Comparison of ENCODE assay signal across 24 mouse cellular contexts in the genomic region with DNA sequence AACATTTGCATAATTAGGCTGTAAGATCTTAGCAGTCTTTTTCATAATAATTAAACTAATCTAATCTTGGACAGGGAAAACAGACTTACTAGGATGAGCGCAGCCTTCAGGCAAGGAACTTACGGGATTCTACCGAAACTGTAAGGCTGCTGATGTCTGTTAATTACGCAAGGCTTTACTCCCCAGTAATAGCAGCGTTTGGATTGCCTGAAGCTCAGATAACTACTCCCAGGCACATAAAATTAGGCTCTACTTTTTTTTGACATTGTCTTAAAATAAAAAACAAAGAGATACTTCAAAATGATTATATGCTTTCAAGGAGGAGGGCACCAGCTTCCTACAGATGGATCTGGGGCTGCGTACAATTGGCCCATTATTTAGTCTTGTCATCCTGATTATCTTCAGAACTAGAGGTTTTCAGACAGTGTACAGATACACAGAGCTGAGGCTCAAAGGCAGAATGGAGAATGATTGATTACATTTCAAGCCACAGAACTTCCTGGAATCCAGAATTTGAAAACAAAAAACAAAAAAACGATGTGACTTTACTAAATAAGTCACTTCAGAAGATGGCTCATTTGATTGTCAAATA.
DNase-seq lines count a peak whose midpoint lies in the region; ATAC-seq and TF ChIP-seq lines count a peak whose summit lies in the region.
"Had no signal": no experiment of that assay in that cellular context is flagged by ENCODE, and none has a peak within 500 bp of the region (broad histone marks: within the 10 kb centered on the region; RNA-seq: fewer than 3 reads in every experiment).

No protein-coding gene starts in this region.

- peak; percentile 2 for DNase-seq in embryonic facial prominence, embryonic 11.5 days (ENCODE audit: low spot score)
- DNase-seq in embryonic facial prominence, embryonic 10.5 days (ENCODE audit: low spot score): no peak
- peak; percentile 5 for DNase-seq in lung, postnatal 0 days (ENCODE audit: low spot score)
- no peak for DNase-seq in lung, postnatal 25 days (ENCODE audit: low spot score)
- DNase-seq in hindbrain, embryonic 14.5 days (ENCODE audit: low spot score): no peak
- no peak for DNase-seq in cerebellum, postnatal 10 days
- no peak for DNase-seq in thymus, postnatal 0 days (ENCODE audit: low spot score)
- DNase-seq: adrenal gland, adult 2 months; cerebellum, adult 11-12 months; cerebellum, postnatal 36 days; gastrocnemius, postnatal 25 days; heart, postnatal 10 days; liver, embryonic 13.5 days; spleen, adult 18-20 months; thymus, postnatal 14 days had no signal

- no peak overlapping the region for H3K9ac ChIP-seq in embryonic facial prominence, embryonic 11.5 days (replicated peaks; ENCODE audit: low read length)
- no peak overlapping the region for H3K9ac ChIP-seq in lung, postnatal 0 days (replicated peaks; ENCODE audit: low read depth)
- H3K9ac ChIP-seq in hindbrain, embryonic 14.5 days: no peak overlapping the region
- H3K9ac ChIP-seq in neural tube, embryonic 15.5 days (replicated peaks): no peak overlapping the region
- H3K9ac ChIP-seq: embryonic facial prominence, embryonic 15.5 days; intestine, embryonic 15.5 days; liver, embryonic 13.5 days; lung, embryonic 15.5 days; stomach, embryonic 15.5 days had no signal

- no peak overlapping the region for H3K27ac ChIP-seq in embryonic facial prominence, embryonic 11.5 days (replicated peaks; ENCODE audit: low read depth, low read length)
- no peak overlapping the region for H3K27ac ChIP-seq in embryonic facial prominence, embryonic 10.5 days (replicated peaks)
- H3K27ac ChIP-seq in lung, postnatal 0 days (ENCODE audit: low read length): no peak overlapping the region
- H3K27ac ChIP-seq in hindbrain, embryonic 14.5 days: no peak overlapping the region
- H3K27ac ChIP-seq in neural tube, embryonic 15.5 days (replicated peaks): no peak overlapping the region
- H3K27ac ChIP-seq: embryonic facial prominence, embryonic 15.5 days; heart, embryonic 10.5 days; intestine, embryonic 15.5 days; liver, embryonic 13.5 days; lung, embryonic 15.5 days; stomach, embryonic 15.5 days had no signal

- no peak for TF ChIP-seq EP300 in lung, postnatal 0 days (IDR thresholded peaks at IDR 0.05)

- H3K4me3 ChIP-seq in embryonic facial prominence, embryonic 11.5 days (ENCODE audit: low read depth, low read length): no peak overlapping the region
- no peak overlapping the region for H3K4me3 ChIP-seq in embryonic facial prominence, embryonic 10.5 days
- no peak overlapping the region for H3K4me3 ChIP-seq in lung, postnatal 0 days (ENCODE audit: low read depth, low read length)
- H3K4me3 ChIP-seq in hindbrain, embryonic 14.5 days (replicated peaks; ENCODE audit: low read length): no peak overlapping the region
- no peak overlapping the region for H3K4me3 ChIP-seq in neural tube, embryonic 15.5 days (replicated peaks)
- H3K4me3 ChIP-seq: embryonic facial prominence, embryonic 15.5 days; heart, embryonic 10.5 days; intestine, embryonic 15.5 days; liver, embryonic 13.5 days; lung, embryonic 15.5 days; megakaryocyte, embryonic 14.5 days; myocyte; stomach, embryonic 15.5 days had no signal

- H3K4me1 ChIP-seq in embryonic facial prominence, embryonic 11.5 days (ENCODE audit: control insufficient read depth, insufficient read depth, low read length): no peaks in the 10 kb centered on the region
- no peaks in the 10 kb centered on the region for H3K4me1 ChIP-seq in embryonic facial prominence, embryonic 10.5 days
- H3K4me1 ChIP-seq in lung, postnatal 0 days (ENCODE audit: insufficient read depth, low read depth, low read length): no peaks in the 10 kb centered on the region
- H3K4me1 ChIP-seq in hindbrain, embryonic 14.5 days (replicated peaks; ENCODE audit: control insufficient read depth, insufficient read depth, low read length): peaks cover 9% of the 10 kb centered on the region; the same call in 1 of the 2 replicates
- H3K4me1 ChIP-seq in neural tube, embryonic 15.5 days: no peaks in the 10 kb centered on the region
- H3K4me1 ChIP-seq: embryonic facial prominence, embryonic 15.5 days; heart, embryonic 10.5 days; intestine, embryonic 15.5 days; liver, embryonic 13.5 days; lung, embryonic 15.5 days; megakaryocyte, embryonic 14.5 days; stomach, embryonic 15.5 days had no signal

- H3K27me3 ChIP-seq in embryonic facial prominence, embryonic 11.5 days (ENCODE audit: control insufficient read depth, insufficient read depth, low read length): no peaks in the 10 kb centered on the region
- H3K27me3 ChIP-seq in embryonic facial prominence, embryonic 10.5 days (replicated peaks; ENCODE audit: low read depth, poor library complexity, severe bottlenecking): no peaks in the 10 kb centered on the region
- H3K27me3 ChIP-seq in lung, postnatal 0 days (replicated peaks; ENCODE audit: insufficient read depth, low read length): no peaks in the 10 kb centered on the region
- H3K27me3 ChIP-seq in hindbrain, embryonic 14.5 days (ENCODE audit: control insufficient read depth, insufficient read depth, low read length): no peaks in the 10 kb centered on the region
- no peaks in the 10 kb centered on the region for H3K27me3 ChIP-seq in neural tube, embryonic 15.5 days (replicated peaks)
- H3K27me3 ChIP-seq: CH12.LX; embryonic facial prominence, embryonic 15.5 days; intestine, embryonic 15.5 days; liver, embryonic 13.5 days; lung, embryonic 15.5 days; megakaryocyte, embryonic 14.5 days; stomach, embryonic 15.5 days had no signal

- H3K4me2 ChIP-seq in embryonic facial prominence, embryonic 11.5 days (ENCODE audit: low read depth, low read length): no peak overlapping the region
- H3K4me2 ChIP-seq in lung, postnatal 0 days (replicated peaks; ENCODE audit: low read depth, low read length): no peak overlapping the region
- 0 out of 2 replicates have a peak overlapping the region, but pooled peaks have one; percentile 11 for H3K4me2 ChIP-seq in hindbrain, embryonic 14.5 days (replicated peaks)
- H3K4me2 ChIP-seq in neural tube, embryonic 15.5 days: no peak overlapping the region
- H3K4me2 ChIP-seq: embryonic facial prominence, embryonic 15.5 days; intestine, embryonic 15.5 days; liver, embryonic 13.5 days; lung, embryonic 15.5 days; stomach, embryonic 15.5 days had no signal

- no peak for TF ChIP-seq CTCF in lung, postnatal 0 days (IDR thresholded peaks at IDR 0.05)

- H3K9me3 ChIP-seq in embryonic facial prominence, embryonic 11.5 days (replicated peaks; ENCODE audit: control insufficient read depth, low read length): no peaks in the 10 kb centered on the region
- no peaks in the 10 kb centered on the region for H3K9me3 ChIP-seq in embryonic facial prominence, embryonic 10.5 days
- H3K9me3 ChIP-seq in lung, postnatal 0 days (ENCODE audit: low read length): no peaks in the 10 kb centered on the region
- H3K9me3 ChIP-seq in hindbrain, embryonic 14.5 days (ENCODE audit: control insufficient read depth, low read length): no peaks in the 10 kb centered on the region
- no peaks in the 10 kb centered on the region for H3K9me3 ChIP-seq in neural tube, embryonic 15.5 days (replicated peaks)
- H3K9me3 ChIP-seq: embryonic facial prominence, embryonic 15.5 days; heart, embryonic 10.5 days; intestine, embryonic 15.5 days; liver, embryonic 13.5 days; lung, embryonic 15.5 days; megakaryocyte, embryonic 14.5 days; stomach, embryonic 15.5 days had no signal

- no peak for ATAC-seq in embryonic facial prominence, embryonic 11.5 days (replicated peaks; ENCODE audit: insufficient number of reproducible peaks, low FRiP score, low TSS enrichment, low read depth)
- ATAC-seq in lung, postnatal 0 days: no peak
- ATAC-seq in hindbrain, embryonic 14.5 days (ENCODE audit: low FRiP score): peak; percentile 72; the same call in 1 of the 2 replicates
- ATAC-seq in neural tube, embryonic 15.5 days (ENCODE audit: low FRiP score): peak; percentile 72; the same call in 1 of the 2 replicates
- ATAC-seq: intestine, embryonic 15.5 days had no signal

- WGBS in embryonic facial prominence, embryonic 11.5 days: 46% methylated on average over 7 of the region's 7 CpGs
- WGBS in embryonic facial prominence, embryonic 10.5 days: 57% methylated on average over 7 of the region's 7 CpGs
- 63% methylated on average over 7 of the region's 7 CpGs for WGBS in lung, postnatal 0 days
- WGBS in hindbrain, embryonic 14.5 days: 57% methylated on average over 7 of the region's 7 CpGs
- WGBS in neural tube, embryonic 15.5 days: 48% methylated on average over 7 of the region's 7 CpGs

- H3K36me3 ChIP-seq in embryonic facial prominence, embryonic 11.5 days (replicated peaks; ENCODE audit: control insufficient read depth, insufficient read depth, low read depth, low read length): no peaks in the 10 kb centered on the region
- no peaks in the 10 kb centered on the region for H3K36me3 ChIP-seq in embryonic facial prominence, embryonic 10.5 days (replicated peaks)
- H3K36me3 ChIP-seq in lung, postnatal 0 days (ENCODE audit: insufficient read depth, low read length): no peaks in the 10 kb centered on the region
- H3K36me3 ChIP-seq in hindbrain, embryonic 14.5 days (replicated peaks; ENCODE audit: control insufficient read depth, insufficient read depth): no peaks in the 10 kb centered on the region
- H3K36me3 ChIP-seq in neural tube, embryonic 15.5 days: no peaks in the 10 kb centered on the region
- H3K36me3 ChIP-seq: embryonic facial prominence, embryonic 15.5 days; heart, embryonic 10.5 days; intestine, embryonic 15.5 days; liver, embryonic 13.5 days; lung, embryonic 15.5 days; stomach, embryonic 15.5 days had no signal

Comparison
In these comparisons a context has a peak if more than half of its experiments do, and no peak if none do; other contexts are left out.
1. DNase-seq: peak in embryonic facial prominence, embryonic 11.5 days (single experiment) and lung, postnatal 0 days (single experiment); none in embryonic facial prominence, embryonic 10.5 days (single experiment), lung, postnatal 25 days (single experiment), hindbrain, embryonic 14.5 days (single experiment), cerebellum, postnatal 10 days (0 of 2) and thymus, postnatal 0 days (single experiment).
2. ATAC-seq: peak in hindbrain, embryonic 14.5 days (single experiment) and neural tube, embryonic 15.5 days (single experiment); none in embryonic facial prominence, embryonic 11.5 days (single experiment) and lung, postnatal 0 days (single experiment).